In the genomic region with DNA sequence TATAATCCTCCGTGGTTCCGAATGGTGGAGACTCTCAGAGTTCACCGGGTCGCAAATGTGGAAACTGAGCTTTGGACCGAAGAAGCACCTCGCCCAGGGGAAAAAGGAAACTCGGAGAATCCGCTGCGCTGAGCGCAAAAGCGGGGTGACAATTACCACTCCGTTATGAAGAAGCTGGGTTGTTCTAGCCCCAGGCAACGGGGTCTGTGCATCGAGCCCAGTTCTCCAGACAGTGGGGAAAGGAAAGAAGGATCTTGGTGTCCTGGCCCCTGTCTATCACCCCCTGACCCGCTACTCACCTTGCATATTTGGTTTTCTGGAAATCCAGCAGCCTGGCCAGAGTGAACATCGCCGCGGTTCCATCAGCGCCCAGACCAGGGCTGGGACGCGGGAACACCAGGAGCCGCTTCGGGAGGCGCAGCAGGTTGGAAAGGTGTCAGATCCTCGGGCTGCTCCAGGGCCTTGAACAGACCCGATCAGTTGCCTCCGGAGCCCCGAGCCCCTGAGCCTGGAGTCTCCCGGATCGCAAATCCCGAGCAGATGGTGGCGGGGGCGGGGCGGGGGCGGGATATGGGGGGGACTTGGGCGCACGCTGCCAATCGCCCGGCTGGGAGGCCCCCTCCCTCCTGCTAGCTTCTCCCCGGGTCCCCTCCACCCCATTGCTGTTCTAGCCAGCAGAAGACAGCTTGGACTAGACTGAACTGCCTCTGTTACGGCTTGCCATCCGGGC, we compare ENCODE assay signal across 8 mouse cellular contexts. TPM values are rescaled to one million over a fixed set of nuclear protein-coding genes. Genes with fewer than 3 reads are reported as not detected.
DNase-seq lines count a peak whose midpoint lies in the region; ATAC-seq and TF ChIP-seq lines count a peak whose summit lies in the region.

A gene (minus strand): TSS at position 542 of the 730 bp plus-strand sequence.

- H3K27ac ChIP-seq in hindbrain, embryonic 14.5 days, result peak within 1 kb of the TSS; percentile 11; the same call in 1 of the 2 replicates
- H3K27ac ChIP-seq in limb, embryonic 14.5 days (replicated peaks; ENCODE audit: low read depth, low read length), result no peak within 1 kb of the TSS

- H3K27me3 ChIP-seq in hindbrain, embryonic 14.5 days (ENCODE audit: control insufficient read depth, insufficient read depth, low read length), result peaks cover 10% of the 10 kb centered on the region; the same call in 1 of the 2 replicates
- peaks cover 12% of the 10 kb centered on the region; the same call in 1 of the 2 replicates for H3K27me3 ChIP-seq in limb, embryonic 14.5 days (ENCODE audit: control insufficient read depth, insufficient read depth, low read length)

- no peaks in the 10 kb centered on the region for H3K9me3 ChIP-seq in hindbrain, embryonic 14.5 days (ENCODE audit: control insufficient read depth, low read length)
- no peaks in the 10 kb centered on the region for H3K9me3 ChIP-seq in limb, embryonic 14.5 days (ENCODE audit: control insufficient read depth, low read length)

- H3K4me3 ChIP-seq in hindbrain, embryonic 14.5 days (replicated peaks; ENCODE audit: low read length), result peak within 1 kb of the TSS; percentile 36
- H3K4me3 ChIP-seq in limb, embryonic 14.5 days (replicated peaks; ENCODE audit: low read length), result peak within 1 kb of the TSS; percentile 40

- H3K4me1 ChIP-seq in hindbrain, embryonic 14.5 days (replicated peaks; ENCODE audit: control insufficient read depth, insufficient read depth, low read length), result peaks cover 8% of the 10 kb centered on the region; the same call in 1 of the 2 replicates
- H3K4me1 ChIP-seq in limb, embryonic 14.5 days (ENCODE audit: control insufficient read depth, insufficient read depth, low read length), result no peaks in the 10 kb centered on the region

- peak; percentile 80; the same call in 1 of the 2 replicates for ATAC-seq in hindbrain, embryonic 14.5 days (ENCODE audit: low FRiP score)
- ATAC-seq in limb, embryonic 14.5 days (ENCODE audit: low FRiP score, low read depth), result peak; percentile 63

- no peaks in the 10 kb centered on the region for H3K36me3 ChIP-seq in hindbrain, embryonic 14.5 days (replicated peaks; ENCODE audit: control insufficient read depth, insufficient read depth)
- H3K36me3 ChIP-seq in limb, embryonic 14.5 days (ENCODE audit: control insufficient read depth, insufficient read depth, low read length), result no peaks in the 10 kb centered on the region

- WGBS in hindbrain, embryonic 14.5 days, result 3% methylated on average over 42 of the region's 42 CpGs
- WGBS in limb, embryonic 14.5 days, result 8% methylated on average over 30 of the region's 42 CpGs

- TF ChIP-seq POLR2A in limb, embryonic 14.5 days (IDR thresholded peaks at IDR 0.05; ENCODE audit: borderline replicate concordance, extremely low read depth, insufficient read depth, insufficient read length), result no peak

- H3K9ac ChIP-seq in hindbrain, embryonic 14.5 days, result peak within 1 kb of the TSS; percentile 61
- peak within 1 kb of the TSS; percentile 58 for H3K9ac ChIP-seq in limb, embryonic 14.5 days (ENCODE audit: low read depth, low read length, severe bottlenecking)

- peak; percentile 35 for DNase-seq in ovary, postnatal 36 days (ENCODE audit: low spot score)
- DNase-seq in ovary, postnatal 14 days (ENCODE audit: low spot score), result no peak
- DNase-seq in embryo, embryonic 10 days (ENCODE audit: low spot score), result peak; percentile 29
- DNase-seq in hindbrain, embryonic 14.5 days (ENCODE audit: low spot score), result peak; percentile 43
- no peak for DNase-seq in limb, embryonic 14.5 days (ENCODE audit: low spot score)
- peak; percentile 62 for DNase-seq in right cerebral cortex, adult 18-20 months
- DNase-seq in thymus, adult 18-20 months, result no peak
- no peak for DNase-seq in spleen, adult 12 weeks (ENCODE audit: low spot score)

- peak within 1 kb of the TSS; percentile 64 for H3K4me2 ChIP-seq in hindbrain, embryonic 14.5 days (replicated peaks)
- peak within 1 kb of the TSS; percentile 71 for H3K4me2 ChIP-seq in limb, embryonic 14.5 days (replicated peaks; ENCODE audit: low read depth, low read length, severe bottlenecking)

RNA-seq across cellular contexts. Expression of the gene that starts here (rescaled TPM):
- polyA plus RNA-seq in hindbrain, embryonic 14.5 days (2014; fragmentation: Nextera tagmentation; extraction: Ambion mirVana), result 51.7 and 64.2 TPM in 2 replicates
- polyA plus RNA-seq in limb, embryonic 14.5 days (2012; rRNA removed), result 1.1 and 1.2 TPM in 2 replicates
- 1.5 and 2.0 TPM in 2 replicates for polyA plus RNA-seq in limb, embryonic 14.5 days (2014; fragmentation: Nextera tagmentation; extraction: Ambion mirVana)

Comparison
In these comparisons a context has a peak if more than half of its experiments do, and no peak if none do; other contexts are left out.
1. RNA of the gene that starts here (polyA plus RNA-seq): 51.7 to 64.2 TPM in hindbrain, embryonic 14.5 days; 1.1 to 2.0 TPM in limb, embryonic 14.5 days; every median in the first group is over 10 times any median in the second.
2. DNase-seq: peak in ovary, postnatal 36 days (single experiment), embryo, embryonic 10 days (single experiment), hindbrain, embryonic 14.5 days (single experiment) and right cerebral cortex, adult 18-20 months (single experiment); none in ovary, postnatal 14 days (single experiment), limb, embryonic 14.5 days (single experiment), thymus, adult 18-20 months (0 of 2) and spleen, adult 12 weeks (single experiment).